Mouse (Mus musculus) NIH3T3 (cell line): ENCODE data around the gene Irf9.

Experiments
- DNase-seq: peaks from one replicate; pipeline ENCODE4 v3.0.0-alpha.2; 2012; ENCODE audit warnings: low read depth

Gene Irf9

GRCm38 (mm10) chr14:55581981-55582681, 21.2 kb upstream of the Irf9 start:
- no peak for DNase-seq

GRCm38 (mm10) chr14:55584303-55584701, 19.1 kb upstream of the Irf9 start:
- no peak for DNase-seq

- DNase-seq, result peak; percentile 57
Observed at GRCm38 (mm10) chr14:55584702-55585565, 18.4 kb upstream of the Irf9 start, which contains the start of gene Emc9. Emc9 (minus strand) TSS chr14:55585302.

- DNase-seq, result no peak
Observed at GRCm38 (mm10) chr14:55585566-55585960, 17.8 kb upstream of the Irf9 start.

DNA sequence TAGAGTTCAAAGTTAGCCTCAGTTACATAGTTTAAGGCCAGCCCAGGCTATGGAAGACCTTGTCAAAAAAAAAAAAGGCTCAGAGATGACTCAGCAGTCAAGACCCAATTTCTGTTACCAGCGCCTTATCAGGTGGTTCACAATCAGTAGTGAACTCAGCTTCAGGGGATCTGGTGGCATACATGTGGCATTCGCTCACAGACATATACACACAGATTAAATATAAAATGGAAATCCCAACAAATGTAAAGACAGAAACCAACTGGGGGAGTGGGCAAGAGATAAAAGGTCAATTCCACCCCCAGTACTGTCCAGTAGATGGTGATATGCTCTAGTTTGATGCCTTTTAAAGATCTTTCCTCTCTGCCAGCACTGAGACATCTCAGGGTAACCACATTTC, 17.2 kb upstream of the Irf9 start:
- DNase-seq, result no peak

DNA sequence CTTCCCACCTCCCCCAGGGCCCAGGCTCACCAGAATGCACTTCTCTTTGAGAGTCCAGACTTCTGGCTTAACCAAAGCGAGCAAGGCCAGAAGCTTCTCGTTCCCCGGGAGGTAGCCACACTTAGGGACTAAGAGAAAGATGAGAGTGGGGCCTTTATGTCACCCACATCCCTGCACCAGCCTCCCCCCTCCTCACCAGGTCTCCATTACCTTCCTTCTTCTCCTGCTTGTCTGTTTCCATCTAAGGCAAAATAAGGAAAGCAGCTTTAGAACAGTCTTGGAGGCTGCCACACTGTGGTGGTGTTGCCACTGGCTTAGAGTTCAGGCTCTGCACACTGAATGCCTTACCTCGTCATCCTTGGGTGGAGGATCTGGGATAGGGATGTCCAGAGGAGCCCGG, 14.1 kb upstream of the Irf9 start:
- DNase-seq, result no peak

DNA sequence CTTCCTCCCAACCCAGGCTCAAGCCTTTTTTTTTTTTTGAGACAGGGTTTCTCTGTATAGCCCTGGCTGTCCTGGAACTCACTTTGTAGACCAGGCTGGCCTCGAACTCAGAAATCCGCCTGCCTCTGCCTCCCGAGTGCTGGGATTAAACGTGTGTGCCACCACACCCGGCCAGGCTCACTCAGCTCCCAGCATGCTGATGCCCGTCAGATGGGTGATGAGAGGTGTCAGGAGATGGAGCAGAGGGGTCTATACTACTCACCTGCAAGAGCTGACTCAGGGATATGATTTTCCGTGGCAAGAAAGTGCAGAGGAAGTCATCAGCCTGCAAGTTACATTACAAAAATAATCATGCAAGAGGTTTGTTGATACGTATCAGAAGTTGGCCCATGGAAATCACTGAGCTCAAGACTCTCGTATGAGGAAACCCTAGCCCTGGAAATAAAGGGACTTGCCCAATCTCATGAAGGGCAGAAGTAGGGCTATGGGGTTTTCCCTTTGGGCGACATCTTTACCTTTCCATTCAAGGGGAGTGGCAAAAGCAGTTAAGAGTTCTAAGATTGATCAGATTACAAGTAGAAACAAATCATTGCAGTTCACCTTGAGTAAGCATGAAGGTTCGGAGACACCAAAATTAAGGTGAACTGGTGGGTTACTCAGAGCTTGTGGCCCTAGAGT, 13.5 kb upstream of the Irf9 start:
- peak; percentile 34 for DNase-seq

DNA sequence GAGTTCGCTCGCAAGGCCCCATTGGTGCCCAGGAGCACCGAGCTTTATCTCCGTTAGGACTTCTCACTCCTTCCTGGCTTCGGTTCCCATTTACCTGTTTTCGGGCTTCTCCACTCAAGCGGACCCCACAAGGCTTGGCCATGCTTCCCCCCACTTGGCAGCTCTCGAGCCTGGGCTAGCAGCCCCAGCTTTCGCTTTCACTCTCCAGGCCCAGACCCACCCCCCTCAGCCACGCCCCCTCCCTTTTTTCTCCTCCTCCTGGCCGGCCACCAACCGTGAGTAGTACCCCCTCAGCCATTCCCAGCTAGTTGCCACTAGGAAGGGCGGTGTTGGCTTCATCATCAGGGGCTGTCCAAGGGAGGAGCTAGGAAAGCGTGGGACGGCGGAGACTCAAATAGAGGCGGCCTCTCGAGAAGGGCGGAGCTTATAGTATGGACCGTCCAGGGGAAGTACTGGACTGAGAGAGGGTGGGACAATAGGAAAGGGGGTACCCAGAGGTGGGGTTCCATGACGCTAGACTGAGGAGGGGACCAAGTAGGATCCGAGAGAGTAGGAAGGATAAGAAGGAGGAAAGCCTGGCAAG, 12.5 kb upstream of the Irf9 start, which contains the start of gene Psme2:
Gene Psme2, minus strand, starts transcription at position 366 of the 583 bp plus-strand sequence.
- DNase-seq, result peak; percentile 98

DNA sequence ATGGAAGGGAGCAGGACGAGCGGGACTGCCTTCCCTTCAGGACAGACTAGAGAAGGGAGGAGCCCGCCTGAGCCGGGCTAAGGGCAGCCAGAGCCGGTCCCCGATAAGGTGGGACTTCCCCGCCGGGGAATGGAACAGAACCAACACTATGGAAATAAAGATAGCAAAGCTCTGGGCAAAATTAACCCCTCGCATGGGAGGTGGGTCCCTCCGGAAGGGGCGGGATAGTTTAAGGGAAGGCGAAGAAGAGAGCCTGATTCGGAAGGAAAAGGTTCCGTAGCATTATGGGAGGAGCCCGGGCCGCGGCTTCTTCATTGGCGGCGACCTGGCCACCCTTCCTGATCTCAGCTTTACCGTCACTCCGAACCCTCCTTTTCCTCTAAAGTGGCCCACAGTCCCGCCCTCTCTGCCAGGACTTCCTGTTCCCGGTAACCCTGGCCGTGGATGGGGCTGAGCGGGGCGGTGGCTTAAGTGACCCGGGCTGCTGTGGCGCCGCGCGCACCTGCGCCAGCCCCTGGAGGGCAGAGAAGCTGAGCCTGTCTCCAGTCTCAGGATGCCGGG, 12.0 kb upstream of the Irf9 start, which contains the start of gene Rnf31:
Gene Rnf31, plus strand, starts transcription at position 378 of the 561 bp plus-strand sequence.
- DNase-seq, result peak; percentile 93

- no peak for DNase-seq
Observed at GRCm38 (mm10) chr14:55592226-55592625, 11.1 kb upstream of the Irf9 start.

DNA sequence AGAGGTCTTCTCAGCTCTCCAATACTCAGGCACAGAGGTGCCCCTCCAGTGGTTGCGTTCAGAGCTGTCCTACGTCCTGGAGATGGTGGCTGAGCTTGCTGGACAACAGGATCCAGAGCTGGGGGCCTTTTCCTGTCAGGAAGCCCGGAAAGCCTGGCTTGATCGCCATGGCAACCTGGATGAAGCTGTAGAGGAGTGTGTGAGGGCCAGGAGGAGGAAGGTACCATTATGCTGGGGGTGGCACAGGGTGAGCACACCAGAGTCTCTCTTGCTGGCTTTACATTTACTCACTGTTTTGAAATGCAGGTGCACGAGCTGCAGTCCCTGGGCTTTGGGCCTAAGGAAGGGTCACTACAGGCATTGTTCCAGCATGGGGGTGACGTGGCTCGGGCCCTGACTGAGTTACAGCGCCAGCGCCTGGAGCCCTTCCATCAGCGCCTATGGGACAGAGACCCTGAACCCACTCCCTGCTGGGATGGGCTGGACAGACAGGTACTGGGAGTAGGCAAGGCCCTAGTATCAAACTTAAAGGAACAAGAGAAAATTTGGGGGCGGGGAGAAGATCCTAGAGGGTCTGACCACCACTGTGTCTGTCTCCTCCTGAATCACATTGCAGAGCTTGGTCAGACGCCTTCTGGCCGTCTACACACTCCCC, 7.2 kb upstream of the Irf9 start:
- no peak for DNase-seq

- DNase-seq, result no peak
Observed at GRCm38 (mm10) chr14:55598521-55599390, 4.6 kb upstream of the Irf9 start.

DNA sequence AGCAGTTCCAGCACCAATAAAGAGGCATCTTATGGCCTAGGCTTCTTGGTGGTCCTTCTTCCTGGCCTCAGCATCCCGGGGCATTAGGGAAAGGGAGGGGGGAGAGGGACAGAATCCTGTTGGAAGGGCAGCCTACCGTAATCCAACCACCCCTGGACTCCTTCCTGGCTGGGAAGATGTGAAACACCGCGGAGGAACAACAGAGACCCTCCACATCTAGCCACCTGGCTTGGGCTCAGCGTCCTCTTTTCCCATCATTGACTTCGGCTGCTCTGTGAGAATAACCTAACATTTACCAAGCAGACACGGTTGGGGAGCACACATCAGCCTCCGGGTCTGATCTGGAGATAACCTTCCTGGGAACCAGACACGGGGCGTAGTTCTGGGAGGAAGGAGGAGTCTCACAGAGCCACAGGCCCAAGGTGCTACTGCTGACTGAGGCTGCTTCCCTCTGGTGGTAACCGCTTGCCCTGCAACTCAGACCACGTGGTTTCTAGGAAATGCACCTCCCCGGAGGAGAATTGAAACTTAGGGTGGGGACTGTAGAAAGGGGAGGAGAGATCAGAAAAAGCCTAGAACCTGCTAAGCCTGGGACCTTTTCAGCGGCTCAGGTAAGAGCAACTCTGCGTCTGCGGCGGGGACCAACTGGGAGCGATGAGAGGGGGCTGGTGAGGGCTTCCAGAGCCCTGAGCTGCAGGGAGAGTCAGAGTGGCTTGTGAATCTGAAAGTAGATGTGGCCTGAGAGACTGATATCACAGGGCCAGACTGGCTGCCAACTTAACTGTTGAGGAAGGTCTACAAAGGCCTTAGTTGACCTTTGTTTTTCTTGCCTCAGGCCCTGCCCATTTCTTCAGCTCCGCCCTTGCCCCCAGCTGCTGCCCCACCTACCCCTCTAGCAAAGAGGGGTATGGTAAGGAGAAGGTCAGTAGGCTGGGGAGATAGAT, 534 bp downstream of the Irf9 start:
- DNase-seq, result peak; percentile 89

DNA sequence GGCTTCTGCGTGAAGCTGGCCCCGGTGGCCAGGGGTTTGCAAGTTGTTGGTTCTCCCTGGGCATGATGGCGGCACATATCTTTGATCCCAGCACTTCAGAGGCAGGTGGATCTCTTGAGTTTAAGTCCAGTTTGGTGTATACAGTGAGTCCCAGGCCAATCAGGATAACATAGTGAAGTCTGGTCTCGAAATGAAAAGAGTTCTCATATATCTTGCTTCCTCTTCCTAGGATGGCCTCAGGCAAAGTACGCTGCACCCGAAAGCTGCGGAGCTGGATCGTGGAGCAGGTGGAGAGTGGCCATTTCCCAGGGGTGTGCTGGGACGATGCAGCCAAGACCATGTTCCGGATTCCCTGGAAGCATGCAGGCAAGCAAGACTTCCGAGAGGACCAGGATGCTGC, 1.5 kb downstream of the Irf9 start:
- no peak for DNase-seq

DNA sequence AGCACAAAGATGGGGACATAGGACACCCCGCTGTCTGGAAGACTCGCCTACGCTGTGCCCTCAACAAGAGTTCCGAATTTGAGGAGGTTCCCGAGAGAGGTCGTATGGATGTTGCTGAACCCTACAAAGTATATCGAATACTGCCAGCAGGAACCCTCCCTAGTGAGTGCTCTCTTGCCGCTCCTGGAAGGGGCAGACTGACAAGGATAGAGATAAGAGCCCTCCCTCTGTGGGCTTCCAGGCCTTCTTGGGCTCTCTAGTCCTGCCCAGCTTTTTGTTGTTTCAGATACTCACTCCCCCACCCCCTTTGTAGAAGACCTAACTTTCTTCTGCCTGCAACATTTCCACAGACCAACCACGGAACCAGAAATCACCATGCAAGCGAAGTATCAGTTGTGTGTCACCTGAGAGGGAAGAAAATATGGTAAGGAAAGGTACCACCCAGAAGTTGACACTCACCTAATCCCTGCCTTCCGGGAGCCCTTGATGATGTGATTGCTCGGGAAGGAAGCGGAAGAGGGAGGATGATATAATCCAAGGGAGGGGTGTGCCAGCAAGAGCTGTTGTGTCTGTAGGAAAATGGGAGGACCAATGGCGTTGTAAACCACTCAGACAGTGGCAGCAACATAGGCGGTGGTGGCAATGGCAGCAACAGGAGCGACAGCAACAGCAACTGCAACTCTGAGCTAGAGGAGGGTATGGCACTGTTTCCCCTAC, 2.5 kb downstream of the Irf9 start:
- no peak for DNase-seq

DNA sequence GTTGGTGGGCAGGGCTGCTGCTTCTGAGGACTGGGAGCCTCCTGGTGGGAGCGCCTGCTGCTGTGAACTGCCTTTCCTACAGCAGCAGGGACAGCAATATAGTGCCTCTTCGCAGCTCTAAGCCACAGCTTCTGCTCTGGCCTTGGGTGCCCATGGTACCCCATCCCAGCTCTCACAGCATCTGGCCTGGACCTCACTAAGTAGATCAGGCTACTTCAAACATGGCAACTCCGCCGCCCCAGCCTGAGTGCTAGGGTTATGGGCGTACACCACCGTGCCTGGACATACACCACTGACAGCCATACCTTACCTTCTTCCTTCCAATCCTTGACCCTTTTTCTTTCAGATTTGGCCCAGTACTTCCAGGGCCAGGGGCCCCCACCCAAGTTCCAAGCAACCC, 5.0 kb downstream of the Irf9 start:
- DNase-seq, result no peak

DNA sequence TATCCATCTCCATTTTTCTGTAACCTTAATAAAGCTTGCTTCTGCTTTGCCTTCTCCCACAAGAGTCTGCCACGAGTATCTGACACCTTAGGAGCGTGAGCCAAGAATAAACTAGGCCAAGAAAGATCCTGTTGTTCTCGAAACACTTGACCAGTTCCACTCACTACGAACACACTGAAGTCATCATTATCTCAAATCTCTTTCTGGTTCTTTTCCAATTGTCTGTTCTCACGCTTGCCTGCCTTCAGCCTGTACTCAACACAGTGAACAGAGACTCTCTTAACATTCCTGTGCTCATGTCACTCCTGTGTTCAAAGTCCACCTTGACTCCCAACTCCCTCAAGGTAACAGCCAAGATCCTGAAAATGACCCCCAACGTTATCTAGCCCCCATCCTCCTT, 10.0 kb downstream of the Irf9 start:
- DNase-seq, result no peak

GRCm38 (mm10) chr14:55614565-55615178, 11.3 kb downstream of the Irf9 start:
- no peak for DNase-seq
